Mouse (Mus musculus) stomach, embryonic 14.5 days (tissue): ENCODE results near the gene Tacc3. TPM values are rescaled to one million over a fixed set of nuclear protein-coding genes. Genes with fewer than 3 reads are reported as not detected.

Experiments used
- ATAC-seq: fragments of 200-750 bp; cut with Nextera tagmentation; 2 replicates; pipeline ENCODE4 v1.8.0; 2017; ENCODE audit warnings: low read depth, moderate TSS enrichment; ENCODE audit not compliant: insufficient number of reproducible peaks, insufficient read depth, low FRiP score
- H3K27ac ChIP-seq: fragments of 300-500 bp; sonication (generic); 2 replicates; pipeline ENCODE4 v1.5.1; 2014; ENCODE audit warnings: mild to moderate bottlenecking, low read length, moderate library complexity, mixed read lengths
- H3K27me3 ChIP-seq: fragments of 300-500 bp; sonication (generic); 2 replicates; pipeline ENCODE4 v1.6.1; 2014; ENCODE audit warnings: low read length, control low read depth, mixed read lengths; ENCODE audit not compliant: control insufficient read depth, insufficient read depth
- H3K36me3 ChIP-seq: fragments of 300-500 bp; sonication (generic); 2 replicates; pipeline ENCODE4 v1.6.1; 2014; ENCODE audit warnings: mild to moderate bottlenecking, control low read depth, low read length, moderate library complexity, mixed read lengths; ENCODE audit not compliant: control insufficient read depth, insufficient read depth
- H3K4me1 ChIP-seq: fragments of 300-500 bp; sonication (generic); 2 replicates; pipeline ENCODE4 v1.6.1; 2014; ENCODE audit warnings: low read length, control low read depth, mixed read lengths; ENCODE audit not compliant: control insufficient read depth, insufficient read depth
- H3K4me2 ChIP-seq: fragments of 300-500 bp; sonication (generic); replicated peaks from 2 replicates; pipeline ENCODE4 v1.6.1; 2014; ENCODE audit warnings: low read depth, low read length, control low read depth
- H3K4me3 ChIP-seq: fragments of 300-500 bp; sonication (generic); 2 replicates; pipeline ENCODE4 v1.5.1; 2014; ENCODE audit warnings: low read depth, low read length, control low read depth
- H3K9ac ChIP-seq: fragments of 300-500 bp; sonication (generic); replicated peaks from 2 replicates; pipeline ENCODE4 v1.6.1; 2014; ENCODE audit warnings: low read depth, mild to moderate bottlenecking, control low read depth, low read length, moderate library complexity, mixed read lengths
- H3K9me3 ChIP-seq: fragments of 300-500 bp; sonication (generic); 2 replicates; pipeline ENCODE4 v1.6.1; 2016; ENCODE audit warnings: low read depth, low read length, control low read depth; ENCODE audit not compliant: control insufficient read depth
- WGBS: fragments of 180-500 bp; shearing (Covaris S2); extraction: QIAGEN DNeasy Blood & Tissue Kit; methylation state at CpG from one replicate; pipeline ENCODE4 v1.1.7; 2014; 5-methylcytosine and 5-hydroxymethylcytosine counted together
- polyA plus RNA-seq: library from polyadenylated mRNA; unstranded; fragments of >200 nt; fragmentation: Nextera tagmentation; extraction: Ambion mirVana; gene quantifications from 2 replicates; pipeline ENCODE4 v1.2.1, GENCODE M21; 2014

Tacc3 gene
- polyA plus RNA-seq, 1 experiment from 2014 or later, result 174 TPM

DNA sequence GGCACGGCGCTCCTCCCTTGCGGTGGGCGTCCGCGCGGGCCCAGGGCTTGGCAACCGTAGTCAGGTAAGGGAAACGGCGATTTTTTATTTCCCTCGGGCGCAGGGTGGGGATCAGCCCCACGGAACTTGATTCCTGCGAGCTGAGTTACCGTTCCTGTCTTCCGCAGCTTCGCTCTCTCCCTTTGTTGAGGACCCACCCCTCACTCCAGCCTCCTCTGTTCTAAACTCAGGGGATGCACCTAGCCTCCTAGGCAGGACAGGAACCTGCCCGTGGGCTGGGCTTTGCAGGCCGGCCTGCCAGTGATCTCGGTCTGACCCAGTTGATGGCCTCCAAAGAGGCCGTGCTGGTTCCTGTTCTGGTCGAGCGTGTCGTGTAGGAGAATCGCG lies 729 bp downstream of the Tacc3 start:
- peak overlapping the region; percentile 76 for H3K4me3 ChIP-seq
- H3K27ac ChIP-seq, result peak overlapping the region; percentile 72
- peaks cover 30% of the 10 kb centered on the region for H3K36me3 ChIP-seq
- peak overlapping the region; percentile 68 for H3K9ac ChIP-seq
- peaks cover 13% of the 10 kb centered on the region for H3K4me1 ChIP-seq
- peak overlapping the region; percentile 79 for H3K4me2 ChIP-seq
- H3K9me3 ChIP-seq, result no peaks in the 10 kb centered on the region
- H3K27me3 ChIP-seq, result no peaks in the 10 kb centered on the region
- WGBS, result under 1% methylated on average over 26 of the region's 26 CpGs
- peak; percentile 7; the same call in 1 of the 2 replicates for ATAC-seq

DNA sequence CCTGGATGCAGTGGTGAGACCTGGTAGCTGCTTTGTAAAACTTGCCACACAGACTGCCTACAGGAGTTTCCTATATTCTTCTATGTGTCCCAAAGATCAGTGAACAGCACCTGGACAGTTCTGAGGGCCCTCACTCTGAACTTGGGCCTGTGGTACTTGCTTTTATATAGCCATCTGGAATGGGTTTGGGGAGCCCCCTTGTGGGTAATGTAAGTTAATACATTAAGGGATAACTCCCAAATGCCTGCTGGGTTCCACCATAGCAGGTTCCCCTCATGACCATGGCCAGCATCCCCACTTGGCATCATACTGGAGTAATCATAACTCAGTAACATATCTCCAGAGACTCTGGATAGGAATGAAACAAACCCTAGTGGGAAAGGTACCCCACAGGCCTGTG lies 10.3 kb downstream of the Tacc3 start:
- Histone ChIP-seq H3K9me3 (no peaks in the 10 kb centered on the region), H3K4me1 (no peaks in the 10 kb centered on the region), H3K4me2 (no peak overlapping the region), H3K4me3 (no peak overlapping the region), H3K27me3 (no peaks in the 10 kb centered on the region), H3K36me3 (peaks cover 67% of the 10 kb centered on the region), H3K27ac (no peak overlapping the region), H3K9ac (no peak overlapping the region)
- no peak for ATAC-seq

DNA sequence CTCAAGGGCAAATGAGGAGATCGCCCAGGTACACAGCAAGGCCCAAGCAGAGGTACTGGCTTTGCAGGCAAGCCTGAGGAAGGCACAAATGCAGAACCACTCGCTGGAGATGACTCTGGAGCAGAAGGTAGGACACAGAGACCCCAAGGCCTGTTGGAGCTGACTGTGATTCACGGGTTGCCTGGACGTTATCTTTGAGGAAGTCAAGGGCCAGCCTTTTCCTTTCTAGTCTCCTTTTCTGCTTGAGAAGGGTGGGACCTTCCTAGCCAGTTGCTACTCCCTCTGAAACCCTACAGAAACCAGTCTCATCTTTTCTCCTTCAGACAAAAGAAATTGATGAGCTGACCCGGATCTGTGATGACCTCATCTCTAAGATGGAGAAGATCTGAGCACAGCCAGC lies 13.7 kb downstream of the Tacc3 start:
- Histone ChIP-seq H3K4me3 (no peak overlapping the region), H3K36me3 (peaks cover 48% of the 10 kb centered on the region), H3K9ac (no peak overlapping the region), H3K27ac (no peak overlapping the region), H3K9me3 (no peaks in the 10 kb centered on the region), H3K4me1 (no peaks in the 10 kb centered on the region), H3K4me2 (no peak overlapping the region), H3K27me3 (no peaks in the 10 kb centered on the region)
- no peak for ATAC-seq
- 77% methylated on average over 5 of the region's 5 CpGs for WGBS

DNA sequence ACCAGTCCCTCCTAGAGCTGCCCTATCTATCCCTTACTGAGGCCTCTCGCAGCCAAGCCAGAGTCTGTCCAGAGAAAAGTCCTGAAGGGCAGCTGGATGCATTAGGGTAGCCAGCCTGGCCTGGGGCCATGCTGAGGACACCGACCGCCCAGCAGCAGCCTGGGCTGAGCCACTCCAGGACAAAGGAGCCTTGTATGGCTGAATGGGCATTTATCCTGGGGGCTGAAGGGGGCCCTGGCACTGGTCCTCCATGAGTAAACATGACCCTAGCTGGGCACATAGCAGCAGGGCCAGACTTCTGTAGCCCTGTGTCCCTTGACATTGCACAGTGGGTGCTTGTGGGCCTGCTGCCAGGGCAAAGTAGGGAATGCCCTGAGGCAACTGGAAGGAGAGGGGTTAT lies 16.5 kb downstream of the Tacc3 start:
- Histone ChIP-seq H3K4me2 (no peak overlapping the region), H3K4me3 (no peak overlapping the region), H3K9me3 (no peaks in the 10 kb centered on the region), H3K36me3 (peaks cover 20% of the 10 kb centered on the region), H3K9ac (no peak overlapping the region), H3K4me1 (no peaks in the 10 kb centered on the region), H3K27ac (no peak overlapping the region), H3K27me3 (no peaks in the 10 kb centered on the region)
- ATAC-seq, result peak; percentile 74
- WGBS, result 82% methylated on average over 3 of the region's 3 CpGs

DNA sequence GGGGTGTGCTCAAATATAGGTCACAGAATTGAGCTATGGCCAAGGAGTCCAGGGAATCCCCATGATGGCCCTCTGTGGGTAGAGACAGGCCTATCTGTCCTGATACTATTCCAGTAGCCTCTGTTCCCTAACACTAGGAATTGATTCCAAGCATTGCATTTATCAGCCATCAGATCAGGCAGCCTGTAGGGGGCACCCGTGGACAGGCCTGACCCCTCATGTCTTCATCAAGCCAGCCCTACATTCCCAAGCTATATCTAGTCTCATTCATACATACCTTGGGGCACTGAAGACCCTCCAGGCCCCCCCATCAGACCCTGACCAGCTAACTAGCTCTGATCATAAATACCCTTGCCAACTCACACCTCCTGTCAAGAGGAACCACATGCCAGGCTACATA lies 18.0 kb downstream of the Tacc3 start:
- Histone ChIP-seq H3K4me2 (no peak overlapping the region), H3K9ac (no peak overlapping the region), H3K9me3 (no peaks in the 10 kb centered on the region), H3K27me3 (no peaks in the 10 kb centered on the region), H3K4me1 (no peaks in the 10 kb centered on the region), H3K4me3 (no peak overlapping the region), H3K27ac (no peak overlapping the region), H3K36me3 (peaks cover 7% of the 10 kb centered on the region)
- peak; percentile 24; the same call in 1 of the 2 replicates for ATAC-seq
- WGBS, result 5% methylated on average over 1 of the region's 1 CpGs

DNA sequence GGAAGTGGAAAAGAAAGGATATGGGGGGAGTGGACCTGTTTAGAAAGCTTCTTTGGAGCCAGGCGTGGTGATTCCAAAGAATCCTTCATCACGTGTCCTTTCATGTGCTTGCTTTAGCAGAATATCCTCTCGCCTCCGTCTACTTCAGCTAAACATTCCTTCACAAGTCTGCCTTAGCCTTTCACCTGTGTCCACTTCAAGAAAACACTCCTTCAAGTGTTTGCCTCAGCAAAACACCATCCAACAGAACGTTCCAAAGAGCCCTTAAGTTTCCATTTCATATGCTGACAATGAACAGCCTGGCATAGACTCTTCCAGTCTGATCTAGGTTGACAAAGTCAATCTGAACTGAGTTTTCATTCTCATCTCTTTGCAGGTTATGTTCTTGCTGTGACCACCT lies 20.3 kb downstream of the Tacc3 start:
- Histone ChIP-seq H3K9me3 (no peaks in the 10 kb centered on the region), H3K9ac (no peak overlapping the region), H3K4me1 (no peaks in the 10 kb centered on the region), H3K4me3 (no peak overlapping the region), H3K27me3 (no peaks in the 10 kb centered on the region), H3K4me2 (no peak overlapping the region), H3K36me3 (no peaks in the 10 kb centered on the region), H3K27ac (no peak overlapping the region)
- no peak for ATAC-seq
- WGBS, result 70% methylated on average over 5 of the region's 5 CpGs

DNA sequence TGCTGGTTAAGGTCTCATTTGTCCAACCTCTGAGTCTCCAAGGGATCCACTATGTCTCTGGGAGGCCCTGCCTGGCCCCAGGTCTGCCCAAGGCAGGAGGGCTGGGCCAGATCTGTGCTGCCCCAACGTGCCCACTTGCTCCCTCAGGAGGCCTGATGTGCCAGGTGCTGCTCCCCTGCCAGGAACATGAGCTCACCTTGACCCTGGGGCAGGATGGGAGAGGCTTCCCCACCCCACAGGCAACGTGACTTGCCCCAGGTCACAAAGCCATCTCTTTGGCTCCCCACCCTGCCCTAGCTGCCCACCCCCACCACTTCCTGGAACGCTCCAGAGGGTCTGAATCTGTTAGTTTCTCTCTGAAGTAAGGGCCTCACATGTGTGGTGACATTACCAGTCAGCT lies 23.1 kb downstream of the Tacc3 start:
- Histone ChIP-seq H3K9me3 (no peaks in the 10 kb centered on the region), H3K4me1 (no peaks in the 10 kb centered on the region), H3K4me2 (no peak overlapping the region), H3K9ac (no peak overlapping the region), H3K36me3 (no peaks in the 10 kb centered on the region), H3K27ac (no peak overlapping the region), H3K27me3 (no peaks in the 10 kb centered on the region), H3K4me3 (no peak overlapping the region)
- ATAC-seq, result no peak
- WGBS, result 60% methylated on average over 3 of the region's 3 CpGs

DNA sequence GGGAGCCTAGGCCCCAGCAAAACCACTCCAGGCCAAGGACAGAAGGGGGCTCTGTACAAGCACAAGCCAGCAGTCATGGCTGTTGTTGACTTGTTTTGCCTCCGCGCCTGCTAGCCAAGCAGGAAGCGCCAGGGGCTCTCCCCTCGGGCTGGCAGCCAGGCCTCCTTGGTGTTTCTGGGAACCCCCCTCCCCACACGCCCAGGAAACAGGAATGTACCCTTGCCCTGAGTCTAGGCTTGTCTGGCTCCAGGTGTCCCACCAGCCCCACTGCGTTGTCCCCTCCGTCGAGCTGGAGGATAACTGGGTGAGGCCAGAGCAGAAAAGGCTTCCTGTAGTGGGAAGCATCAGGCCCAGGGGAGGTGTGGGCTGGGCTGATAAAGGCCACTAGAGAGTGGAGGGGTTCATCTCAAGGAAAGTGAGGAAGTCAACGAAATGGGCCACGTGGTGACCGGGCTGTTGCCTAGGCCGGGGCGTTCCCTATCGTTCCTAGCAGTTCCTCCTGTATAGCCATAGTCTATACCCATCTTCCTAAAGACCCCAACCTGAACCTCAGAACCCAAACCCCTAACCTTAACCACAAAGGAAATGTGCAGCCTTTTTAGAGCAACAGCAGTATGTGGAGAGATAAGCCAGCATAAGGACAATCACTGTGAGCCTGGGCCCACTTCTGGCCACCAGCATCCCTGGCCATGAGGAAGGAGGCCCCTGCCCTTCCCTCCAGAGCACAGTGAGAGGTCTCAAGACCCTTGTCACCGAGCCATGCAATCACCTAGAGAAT lies 23.9 kb downstream of the Tacc3 start:
- Histone ChIP-seq H3K9me3 (no peaks in the 10 kb centered on the region), H3K4me2 (no peak overlapping the region), H3K4me1 (no peaks in the 10 kb centered on the region), H3K9ac (no peak overlapping the region), H3K27ac (no peak overlapping the region), H3K4me3 (no peak overlapping the region), H3K36me3 (no peaks in the 10 kb centered on the region), H3K27me3 (no peaks in the 10 kb centered on the region)
- 83% methylated on average over 15 of the region's 15 CpGs for WGBS
- ATAC-seq, result no peak

DNA sequence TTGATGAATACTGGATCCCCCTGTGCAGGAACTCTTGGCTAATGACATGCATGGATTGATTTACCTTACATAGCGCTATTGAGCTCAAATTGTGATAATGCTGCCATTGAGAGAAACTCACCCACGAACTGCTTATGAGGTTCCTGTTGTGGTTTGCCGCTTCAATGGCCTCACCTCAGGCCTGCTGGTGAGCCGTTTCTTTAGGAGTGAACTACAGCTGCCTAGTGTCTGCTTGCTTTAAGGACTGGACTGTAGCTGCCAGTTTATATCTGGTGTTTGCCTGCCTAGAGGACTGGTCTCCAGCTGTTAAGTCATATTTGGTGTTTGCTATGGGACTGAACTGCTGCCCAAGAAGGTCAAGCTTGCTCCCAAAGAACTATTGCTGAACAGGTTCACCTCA lies 25.0 kb downstream of the Tacc3 start:
- Histone ChIP-seq H3K4me1 (no peaks in the 10 kb centered on the region), H3K36me3 (no peaks in the 10 kb centered on the region), H3K4me2 (no peak overlapping the region), H3K27ac (no peak overlapping the region), H3K9me3 (no peaks in the 10 kb centered on the region), H3K9ac (no peak overlapping the region), H3K27me3 (no peaks in the 10 kb centered on the region), H3K4me3 (no peak overlapping the region)
- WGBS, result 79% methylated on average over 4 of the region's 4 CpGs
- no peak for ATAC-seq
